Mouse (Mus musculus) adrenal gland, adult 10 weeks (tissue): ENCODE measurements around the gene Tbc1d8b. TPM values are rescaled to one million over a fixed set of nuclear protein-coding genes. Genes with fewer than 3 reads are reported as not detected.

Source experiments
- polyA plus RNA-seq: library from polyadenylated mRNA; stranded (reverse); fragments of 350-450 nt; fragmentation: Illumina TruSeq; extraction: RNeasy Lipid Tissue Mini Kit (QIAGEN cat#74804); gene quantifications from one replicate; pipeline ENCODE4 v1.2.3, GENCODE M21; 2014; ENCODE audit warnings: low read depth, low replicate concordance

Gene Tbc1d8b
- 42.6 TPM for polyA plus RNA-seq

DNA sequence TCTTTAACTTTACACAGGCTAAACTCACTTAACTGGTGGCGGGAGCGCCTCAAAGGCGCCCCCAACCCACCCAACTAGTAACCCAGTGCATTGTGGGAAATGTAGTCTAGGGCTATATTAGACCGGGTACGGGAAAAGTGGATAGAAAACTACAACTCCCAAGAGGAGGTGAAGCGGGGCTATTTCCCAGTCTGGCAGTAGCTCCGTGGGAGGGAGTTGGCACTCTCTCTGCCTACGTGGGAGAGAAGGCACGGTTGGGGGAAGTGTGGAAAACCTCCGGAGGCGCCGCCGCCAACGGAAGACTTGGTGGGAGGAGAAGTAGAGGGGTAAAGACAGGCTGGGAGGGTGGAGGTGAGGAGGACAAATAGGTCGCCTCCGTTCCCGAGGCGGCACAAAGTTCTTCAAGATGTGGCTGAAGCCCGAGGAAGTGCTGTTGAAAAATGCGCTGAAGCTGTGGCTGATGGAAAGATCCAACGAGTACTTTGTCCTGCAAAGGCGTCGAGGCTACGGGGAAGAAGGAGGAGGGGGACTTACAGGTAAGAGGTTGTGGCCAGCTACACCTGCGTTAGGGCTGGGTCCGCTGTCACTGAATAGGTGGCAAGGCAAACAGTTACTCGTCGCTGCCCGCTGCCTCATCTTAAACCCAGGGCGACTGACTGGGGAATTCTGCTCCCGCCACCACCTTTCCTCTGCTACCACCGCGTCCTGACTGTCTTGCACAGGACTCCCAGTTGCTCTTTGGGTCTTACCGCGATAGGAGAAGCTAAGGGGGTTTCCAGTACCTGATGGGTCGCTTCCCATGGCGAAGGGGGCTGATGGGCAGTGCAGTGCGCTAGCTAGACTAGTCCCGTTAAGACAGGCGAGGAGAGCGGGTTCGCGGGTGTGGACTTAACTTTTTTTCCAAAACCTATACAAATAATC, at the start of gene Tbc1d8b:
Gene Tbc1d8b (plus strand): TSS at position 222 of the 921 bp plus-strand sequence.

DNA sequence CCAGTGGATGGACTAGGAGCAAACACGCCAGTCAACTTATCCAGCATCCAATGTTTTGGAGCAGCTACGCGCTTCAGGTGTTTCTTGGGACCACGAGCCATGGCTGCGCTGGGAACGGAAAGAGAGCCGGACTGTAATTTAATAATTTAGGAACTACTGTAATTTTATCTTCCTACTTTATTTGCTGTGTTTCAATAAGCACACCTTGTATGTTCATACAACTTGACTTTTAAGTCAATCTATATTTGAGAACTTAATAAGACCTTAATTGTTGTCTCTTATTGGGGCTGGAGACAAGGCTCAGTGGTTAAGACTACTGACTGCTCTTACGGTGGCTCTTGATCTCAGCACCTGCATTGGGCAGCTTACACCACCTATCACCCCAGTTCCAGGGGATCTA, 29.6 kb downstream of the Tbc1d8b start, which contains the start of gene Gm15013:
Gene Gm15013 (minus strand): TSS at position 101 of the 400 bp plus-strand sequence.

DNA sequence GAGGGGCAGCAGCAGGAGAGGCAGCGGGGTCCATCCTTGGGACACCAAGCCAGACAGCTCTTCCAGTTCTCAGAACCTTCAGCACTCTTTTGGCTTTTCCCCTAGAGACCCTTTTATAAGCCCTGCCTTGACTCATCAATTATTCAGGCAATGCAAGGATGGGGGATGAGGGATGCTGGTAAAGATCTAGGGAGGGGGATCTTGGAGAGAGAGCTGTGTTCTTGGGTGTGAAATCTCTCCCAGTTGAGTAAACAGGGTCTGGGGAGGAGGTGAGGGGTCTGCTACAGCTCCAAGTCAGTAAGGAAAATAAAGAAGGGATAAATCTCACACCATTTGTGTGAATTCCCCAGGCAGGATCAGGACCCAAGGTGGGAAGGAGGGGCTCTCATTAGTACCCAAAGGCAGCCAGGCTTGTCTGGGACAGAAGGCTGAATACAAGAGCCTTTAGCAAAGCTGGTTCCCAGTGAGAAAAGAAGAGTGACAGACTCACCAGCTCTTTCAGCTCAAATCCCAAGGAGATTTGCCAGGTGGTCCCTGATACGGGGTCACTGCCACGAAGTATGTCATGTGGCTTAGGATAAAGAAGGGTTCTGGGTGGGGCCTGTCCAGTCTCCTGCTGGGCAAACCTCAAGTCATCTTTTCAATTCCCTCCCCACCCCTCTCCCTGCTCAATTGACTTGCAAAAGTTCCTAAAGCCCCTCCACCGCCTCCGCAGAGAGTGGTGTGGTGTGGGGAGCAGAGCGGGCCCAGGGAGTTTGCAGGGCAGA, 97.7 kb downstream of the Tbc1d8b start, which contains the start of gene Ripply1:
Gene Ripply1 (minus strand): TSS at position 76 of the 767 bp plus-strand sequence.

DNA sequence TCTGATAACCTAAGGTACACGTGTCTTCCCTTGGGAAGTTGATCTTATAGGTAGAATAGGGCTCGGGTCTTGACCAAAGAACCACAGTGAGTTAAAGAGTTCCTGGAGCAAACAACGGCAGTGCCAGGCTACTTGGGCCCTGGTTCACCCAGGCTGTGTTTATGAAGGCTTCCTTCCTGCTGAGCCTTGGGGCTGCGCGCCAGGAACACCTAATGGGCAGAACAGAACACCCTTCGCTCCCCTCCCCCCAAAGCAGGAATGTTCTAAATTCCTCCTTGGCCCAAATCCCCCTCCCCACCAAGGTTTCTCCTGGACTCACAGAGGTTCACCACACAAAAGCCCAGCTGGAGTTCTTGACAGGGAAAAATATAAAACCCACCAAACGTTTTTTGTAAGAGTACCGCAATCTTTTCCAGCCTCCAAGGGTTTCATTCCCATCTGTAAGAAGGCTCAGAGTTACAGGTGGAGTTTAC, 115.6 kb downstream of the Tbc1d8b start, which contains the start of gene Cldn2:
Gene Cldn2 (plus strand): TSS at position 423 of the 473 bp plus-strand sequence.

Other genes with a start within 250 kb of the Tbc1d8b start
- 2.1 TPM for gene D330045A20Rik, start 204.6 kb upstream of the Tbc1d8b start, polyA plus RNA-seq
- gene Rnf128, start 121.7 kb upstream of the Tbc1d8b start, polyA plus RNA-seq = 203 TPM
- gene Gm15013, start 29.5 kb downstream of the Tbc1d8b start, polyA plus RNA-seq = not detected
- gene Ripply1, start 97.4 kb downstream of the Tbc1d8b start, polyA plus RNA-seq = not detected
- not detected for gene Cldn2, start 115.8 kb downstream of the Tbc1d8b start, polyA plus RNA-seq
- gene Morc4, start 186.7 kb downstream of the Tbc1d8b start, polyA plus RNA-seq = 18.5 TPM